ENCODE assay signal across 11 mouse cellular contexts in the genomic region with DNA sequence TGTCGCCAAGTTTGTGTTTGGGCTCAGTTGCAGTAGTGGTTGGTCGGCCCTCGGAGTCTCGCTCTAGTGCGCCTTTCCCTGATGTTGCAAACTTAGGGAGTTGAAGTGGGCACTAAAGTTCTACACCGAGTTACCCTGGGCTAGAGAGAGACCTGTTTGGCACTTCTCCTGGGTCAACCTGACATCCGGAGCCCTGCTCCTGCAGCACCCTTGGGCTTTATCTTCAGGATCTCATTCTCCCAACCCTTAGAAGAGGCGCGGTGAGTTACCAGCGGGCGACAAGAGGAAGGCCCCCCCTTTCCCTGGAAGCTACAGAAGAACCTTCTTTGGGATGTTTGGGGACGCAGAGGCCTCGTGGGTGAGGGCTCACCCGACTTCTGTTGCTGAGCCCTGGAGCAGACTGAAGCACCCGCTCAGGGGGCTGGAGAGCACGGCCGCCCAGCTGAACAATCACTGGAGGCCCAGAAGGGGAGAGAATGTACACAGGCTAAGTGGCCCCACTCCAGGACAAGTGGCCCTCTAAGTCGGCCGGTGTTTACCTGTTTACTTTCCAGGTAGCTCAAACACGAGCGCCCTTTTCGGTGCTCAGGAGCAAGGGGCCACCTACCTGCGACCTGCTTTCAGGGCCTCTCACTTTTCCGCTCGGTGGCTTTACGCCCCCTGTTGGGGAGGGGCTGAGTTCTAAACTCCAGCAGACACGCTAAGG. TPM values are rescaled to one million over a fixed set of nuclear protein-coding genes. Genes with fewer than 3 reads are reported as not detected.
DNase-seq lines count a peak whose midpoint lies in the region; ATAC-seq and TF ChIP-seq lines count a peak whose summit lies in the region.
"Had no signal": no experiment of that assay in that cellular context is flagged by ENCODE, and none has a peak within 500 bp of the region (broad histone marks: within the 10 kb centered on the region; RNA-seq: fewer than 3 reads in every experiment).

No protein-coding gene starts in this region.

- DNase-seq in embryo, embryonic 10.5 days (ENCODE audit: low spot score), result peak; percentile 27
- no peak for DNase-seq in embryo, embryonic 10 days (ENCODE audit: low spot score)
- DNase-seq in lung, adult 18-20 months, result peak; percentile 89 to 90
- DNase-seq in right cerebral cortex, postnatal 14 days, result no peak
- DNase-seq in adrenal gland, postnatal 14 days, result no peak
- DNase-seq: adrenal gland, adult 8-10 months had no signal

- ATAC-seq in midbrain, embryonic 12.5 days (ENCODE audit: low FRiP score, low read depth), result no peak
- ATAC-seq in CD4-positive, CD25-positive, alpha-beta regulatory T cell, adult 4 months, result no peak

- peak overlapping the region; percentile 54 for H3K27ac ChIP-seq in midbrain, embryonic 12.5 days (replicated peaks)
- H3K27ac ChIP-seq: macrophage had no signal

- H3K36me3 ChIP-seq in E14TG2a.4 (ENCODE audit: insufficient read depth, low read length), result no peaks in the 10 kb centered on the region
- no peaks in the 10 kb centered on the region for H3K36me3 ChIP-seq in midbrain, embryonic 12.5 days

- peaks cover 98% of the 10 kb centered on the region for H3K27me3 ChIP-seq in E14TG2a.4 (ENCODE audit: insufficient read depth, low read length)
- H3K27me3 ChIP-seq in midbrain, embryonic 12.5 days, result peaks cover 100% of the 10 kb centered on the region

- H3K9ac ChIP-seq in midbrain, embryonic 12.5 days (replicated peaks), result no peak overlapping the region; the same call in 1 of the 2 replicates

- H3K9me3 ChIP-seq in E14TG2a.4 (ENCODE audit: low read length), result no peaks in the 10 kb centered on the region
- H3K9me3 ChIP-seq in midbrain, embryonic 12.5 days, result no peaks in the 10 kb centered on the region

- H3K4me3 ChIP-seq in E14TG2a.4 (replicated peaks; ENCODE audit: low read length), result peak overlapping the region; percentile 43; the same call in 1 of the 2 replicates
- peak overlapping the region; percentile 22 for H3K4me3 ChIP-seq in midbrain, embryonic 12.5 days

- under 1% methylated on average over 27 of the region's 27 CpGs for WGBS in midbrain, embryonic 12.5 days

- 0 out of 2 replicates have a peak, but pooled peaks have one; percentile 20 for TF ChIP-seq CTCF in E14TG2a.4 (conservative IDR thresholded peaks at IDR 0.05; ENCODE audit: low read length)

- peak overlapping the region; percentile 23; the same call in 1 of the 2 replicates for H3K4me2 ChIP-seq in midbrain, embryonic 12.5 days (replicated peaks)

- H3K4me1 ChIP-seq in E14TG2a.4 (replicated peaks; ENCODE audit: low read depth, low read length), result peaks cover 83% of the 10 kb centered on the region
- H3K4me1 ChIP-seq in midbrain, embryonic 12.5 days, result peaks cover 50% of the 10 kb centered on the region

RNA-seq across cellular contexts. Expression of a gene that starts 3.6 kb away (rescaled TPM):
- polyA plus RNA-seq in midbrain, embryonic 12.5 days (2016; fragmentation: Nextera tagmentation; extraction: Ambion mirVana), result 9.3 and 14.2 TPM in 2 replicates
- not detected for polyA plus RNA-seq in CD4-positive, CD25-positive, alpha-beta regulatory T cell, adult 4 months (2017; shearing (Covaris generic))
- not detected in 2 replicates for total RNA-seq in adrenal gland, postnatal 14 days (2021)
- total RNA-seq: adrenal gland, adult 8-10 months had no signal
- polyA plus RNA-seq: macrophage; testis, adult 2 months had no signal

Comparison
In these comparisons a context has a peak if more than half of its experiments do, and no peak if none do; other contexts are left out.
1. DNase-seq: peak in embryo, embryonic 10.5 days (single experiment) and lung, adult 18-20 months (2 of 2); none in embryo, embryonic 10 days (single experiment), right cerebral cortex, postnatal 14 days (single experiment) and adrenal gland, postnatal 14 days (single experiment).
2. RNA of a gene that starts 3.6 kb away (polyA plus RNA-seq): 9.3 to 14.2 TPM in midbrain, embryonic 12.5 days; not detected in CD4-positive, CD25-positive, alpha-beta regulatory T cell, adult 4 months; every median in the first group is over 10 times any median in the second.